ENCODE assay signal across 26 mouse cellular contexts in the genomic region with DNA sequence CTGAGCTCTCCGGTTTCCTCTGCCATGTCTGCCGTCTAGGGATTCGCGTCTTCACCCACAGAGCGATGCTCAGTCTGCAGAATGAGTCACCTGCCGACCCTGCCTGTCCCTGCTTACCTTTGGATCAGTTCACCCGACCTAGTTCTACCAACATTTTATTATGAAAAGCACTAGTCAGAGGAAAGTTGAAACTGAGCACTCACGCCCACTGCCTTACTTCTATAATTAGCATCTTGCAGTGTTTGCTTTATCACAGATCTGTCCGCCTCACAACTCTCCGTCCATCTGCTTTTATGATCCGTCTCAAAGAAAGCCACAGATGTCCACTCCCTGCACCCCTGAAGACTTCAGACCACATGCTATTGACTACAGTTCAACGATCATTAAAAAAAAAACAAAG.
A peak's percentile ranks its signal among the peaks of the same experiment; 100 is the strongest.
DNase-seq lines count a peak whose midpoint lies in the region; ATAC-seq and TF ChIP-seq lines count a peak whose summit lies in the region.
"Had no signal": no experiment of that assay in that cellular context is flagged by ENCODE, and none has a peak within 500 bp of the region (broad histone marks: within the 10 kb centered on the region; RNA-seq: fewer than 3 reads in every experiment).

No protein-coding gene starts in this region.

- peak; percentile 72; the same call in 1 of the 2 replicates for ATAC-seq in frontal cortex, adult (ENCODE audit: low TSS enrichment)
- ATAC-seq: activated CD4-positive, CD25-positive, alpha-beta regulatory T cell, adult 4 months; CD4-positive, CD25-positive, alpha-beta regulatory T cell, adult 4 months; forebrain, embryonic 14.5 days; forebrain, embryonic 16.5 days; Patski had no signal

- no peak for TF ChIP-seq CTCF in left cerebral cortex, adult 2 months (IDR thresholded peaks at IDR 0.05)

- intact Hi-C loops in left cerebral cortex, postnatal 14 days (cut with DNase I), result no loop called here
- intact Hi-C loops in left cerebral cortex, adult 2 months (cut with DNase I), result no loop called here

- DNase-seq in frontal cortex, postnatal 14 days (ENCODE audit: low spot score in 2 of 2), result no peak
- DNase-seq in left cerebral cortex, postnatal 14 days (ENCODE audit: low spot score in 2 of 2), result peak; percentile 16 to 18
- no peak for DNase-seq in left cerebral cortex, adult 2 months (ENCODE audit: extremely low spot score in 1 of 2, low spot score in 2 of 2)
- DNase-seq in brain, adult 2 months (ENCODE audit: low read depth, low spot score), result peak; percentile 55
- DNase-seq: adrenal gland, adult 8-10 months; adrenal gland, postnatal 14 days; adrenal gland, postnatal 36 days; B cell, adult 2 months; cerebellum, adult 11 months; cerebellum, adult 18-20 months; cerebellum, adult 8-10 months; cerebellum, adult 9-11 months; cerebellum, postnatal 14 days; cerebellum, postnatal 36 days; embryo, embryonic 11 days had no signal

- no peak overlapping the region for H3K27ac ChIP-seq in left cerebral cortex, adult 2 months
- H3K27ac ChIP-seq: embryonic facial prominence, embryonic 13.5 days; embryonic facial prominence, embryonic 15.5 days; forebrain, embryonic 10.5 days; forebrain, embryonic 12.5 days had no signal

- H3K4me3 ChIP-seq in left cerebral cortex, adult 2 months, result no peak overlapping the region
- H3K4me3 ChIP-seq: embryonic facial prominence, embryonic 13.5 days; embryonic facial prominence, embryonic 15.5 days; erythroblast, embryonic 14.5 days; forebrain, embryonic 10.5 days; forebrain, embryonic 12.5 days had no signal

Comparison
In these comparisons a context has a peak if more than half of its experiments do, and no peak if none do; other contexts are left out.
1. DNase-seq: peak in left cerebral cortex, postnatal 14 days (2 of 2) and brain, adult 2 months (single experiment); none in frontal cortex, postnatal 14 days (0 of 2) and left cerebral cortex, adult 2 months (0 of 2).